Mouse (Mus musculus) layer of hippocampus, postnatal 14 days (tissue): ENCODE measurements at regions not wholly inside any gene's neighbourhood (a gene's known extent, or its start where the extent isn't known, plus 50 kb on each side); places are given as distances from the start of the nearest gene placed in this dataset.

Source experiments
- DNase-seq, 2 experiments: peaks; one replicate each; pipeline ENCODE4 v3.0.0; 2021 to 2022; ENCODE audit warnings: low spot score in 2 of 2, mixed read lengths in 1 of 2

GRCm38 (mm10) chr1:18668901-18669300 is 404.0 kb upstream of the Defb41 start:
- no peak for DNase-seq

GRCm38 (mm10) chr1:18668265-18668664 is 403.3 kb upstream of the Defb41 start:
- DNase-seq, result no peak

- DNase-seq, result no peak
Measured at GRCm38 (mm10) chr1:18640858-18641257, 375.9 kb upstream of the Defb41 start.

- no peak for DNase-seq
Measured at GRCm38 (mm10) chr1:18639460-18640300, 374.7 kb upstream of the Defb41 start.

GRCm38 (mm10) chr1:18637334-18637733 is 372.4 kb upstream of the Defb41 start:
- no peak for DNase-seq

GRCm38 (mm10) chr1:18610231-18610630 is 345.3 kb upstream of the Defb41 start:
- no peak for DNase-seq

GRCm38 (mm10) chr1:18599864-18600263 is 334.9 kb upstream of the Defb41 start:
- DNase-seq, result no peak

- DNase-seq, result no peak
Measured at GRCm38 (mm10) chr1:18598908-18599307, 334.0 kb upstream of the Defb41 start.

GRCm38 (mm10) chr1:18583358-18584128 is 318.6 kb upstream of the Defb41 start:
- no peak for DNase-seq

- no peak for DNase-seq
Measured at GRCm38 (mm10) chr1:18578625-18579024, 313.7 kb upstream of the Defb41 start.

- DNase-seq, result no peak
Measured at GRCm38 (mm10) chr1:18567086-18567485, 302.1 kb upstream of the Defb41 start.

GRCm38 (mm10) chr1:18551211-18551610 is 286.3 kb upstream of the Defb41 start:
- DNase-seq, result peak; percentile 8 to 65

- no peak for DNase-seq
Measured at GRCm38 (mm10) chr1:18531702-18532101, 266.8 kb upstream of the Defb41 start.

- no peak for DNase-seq
Measured at GRCm38 (mm10) chr1:18524485-18524884, 259.5 kb upstream of the Defb41 start.

GRCm38 (mm10) chr1:18522902-18523301 is 258.0 kb upstream of the Defb41 start:
- no peak for DNase-seq

- no peak for DNase-seq
Measured at GRCm38 (mm10) chr1:18512764-18513163, 247.8 kb upstream of the Defb41 start.

GRCm38 (mm10) chr1:18498556-18498955 is 233.6 kb upstream of the Defb41 start:
- no peak for DNase-seq

- DNase-seq, result no peak
Measured at GRCm38 (mm10) chr1:18468496-18468895, 203.6 kb upstream of the Defb41 start.

- no peak for DNase-seq
Measured at GRCm38 (mm10) chr1:18465303-18465829, 200.4 kb upstream of the Defb41 start.

- no peak for DNase-seq
Measured at GRCm38 (mm10) chr1:18463218-18463617, 198.3 kb upstream of the Defb41 start.

GRCm38 (mm10) chr1:18416297-18416732 is 151.4 kb upstream of the Defb41 start:
- DNase-seq, result no peak

GRCm38 (mm10) chr1:18415879-18416278 is 150.9 kb upstream of the Defb41 start:
- no peak for DNase-seq
